Mouse (Mus musculus) brain, adult 2 months (tissue): ENCODE measurements at regions not wholly inside any gene's neighbourhood (a gene's known extent, or its start where the extent isn't known, plus 50 kb on each side); places are given as distances from the start of the nearest gene placed in this dataset.
"Not testable (repeated sequence)": the region's sequence is repeated elsewhere in the genome, so short reads cannot be mapped to it uniquely, and the experiment has no call there.

Experiments used
- DNase-seq: peaks from one replicate; pipeline ENCODE4 v3.0.0; 2011; ENCODE audit warnings: low read depth, low spot score

DNA sequence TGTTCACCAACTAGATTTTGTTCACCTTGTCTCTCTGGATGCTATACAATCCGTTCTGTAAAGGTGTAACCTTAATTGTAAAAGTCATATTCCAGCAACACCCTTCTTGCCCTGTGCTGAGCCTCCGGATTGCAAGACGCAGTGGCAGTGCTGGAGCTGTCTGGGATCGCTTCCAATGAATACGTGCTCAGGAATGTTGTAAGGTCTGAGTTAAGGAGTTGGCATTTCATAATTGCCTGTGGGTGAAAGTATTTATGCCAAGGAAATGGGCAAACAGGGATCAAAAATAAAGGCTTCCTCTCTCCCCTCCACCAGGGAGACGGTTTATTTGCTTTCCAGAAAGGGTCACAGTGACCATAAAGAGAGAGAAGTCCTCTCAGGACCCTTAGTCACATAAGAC lies 93.3 kb downstream of the Apob start:
- DNase-seq, result no peak

DNA sequence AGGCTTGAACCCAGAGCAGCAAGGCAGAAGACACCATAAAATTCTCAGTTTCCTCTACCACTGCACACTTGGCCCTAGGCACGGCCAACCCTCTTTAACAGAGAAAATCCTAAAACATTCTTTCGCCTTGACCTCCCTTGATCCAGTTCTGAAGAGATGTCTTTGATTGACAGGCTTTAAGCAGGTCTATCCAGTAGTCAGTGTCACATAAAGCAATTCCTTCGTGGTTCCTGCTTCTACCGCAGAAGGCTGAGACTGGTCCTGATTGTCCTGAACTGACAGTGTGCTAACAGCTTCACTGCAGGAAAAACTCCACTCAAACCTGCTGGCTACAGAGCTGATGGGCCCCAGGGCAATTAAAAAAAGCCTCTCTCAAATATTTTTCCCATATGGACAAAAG lies 93.8 kb downstream of the Apob start:
- DNase-seq, result no peak

DNA sequence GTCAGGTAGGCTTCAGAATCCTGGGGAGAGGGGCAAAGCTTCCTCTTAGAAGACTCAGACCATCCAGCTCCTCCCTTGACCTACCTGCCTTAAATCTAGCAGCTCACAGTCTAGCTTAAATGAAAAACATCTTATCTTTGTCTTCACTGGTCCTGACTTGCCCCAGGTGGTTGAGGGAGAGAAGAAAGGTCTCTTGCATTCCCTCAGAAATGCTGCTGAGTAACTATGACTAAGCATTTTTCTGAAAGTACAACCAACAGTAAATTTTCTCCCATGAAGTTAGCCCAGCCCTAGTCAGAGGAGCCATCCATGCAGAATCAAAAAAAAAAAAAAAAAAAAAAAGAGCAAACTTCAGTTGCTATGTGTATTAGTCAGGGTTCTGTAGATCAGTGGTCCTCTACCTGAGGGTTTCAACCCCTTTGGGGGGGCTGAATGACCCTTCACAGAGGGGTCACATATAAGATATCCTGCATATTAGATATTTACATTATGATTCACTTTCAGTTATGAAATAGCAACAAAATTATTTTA lies 98.6 kb downstream of the Apob start:
- no peak for DNase-seq

DNA sequence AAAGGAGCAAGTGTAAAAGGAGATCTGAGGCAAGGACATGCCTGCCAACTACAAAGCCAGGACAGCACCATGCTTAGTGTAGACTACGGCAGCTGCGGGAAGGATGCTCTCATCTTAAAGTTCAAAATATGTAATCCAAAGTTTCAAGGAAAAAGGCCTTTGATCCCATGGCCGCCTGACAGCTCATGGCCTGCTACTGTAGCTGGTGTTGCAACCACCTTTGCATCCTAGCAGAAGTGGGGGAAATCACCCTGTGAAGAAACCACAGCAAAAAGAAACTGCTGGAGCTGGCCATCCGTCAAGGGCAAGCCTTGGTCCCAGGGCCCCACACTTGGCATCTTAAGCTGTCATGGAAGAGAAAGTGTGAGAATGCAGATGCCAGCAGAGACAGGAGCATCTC lies 99.9 kb downstream of the Apob start:
- no peak for DNase-seq

GRCm38 (mm10) chr12:8078046-8078445 lies 100.6 kb downstream of the Apob start:
- DNase-seq, result no peak

DNA sequence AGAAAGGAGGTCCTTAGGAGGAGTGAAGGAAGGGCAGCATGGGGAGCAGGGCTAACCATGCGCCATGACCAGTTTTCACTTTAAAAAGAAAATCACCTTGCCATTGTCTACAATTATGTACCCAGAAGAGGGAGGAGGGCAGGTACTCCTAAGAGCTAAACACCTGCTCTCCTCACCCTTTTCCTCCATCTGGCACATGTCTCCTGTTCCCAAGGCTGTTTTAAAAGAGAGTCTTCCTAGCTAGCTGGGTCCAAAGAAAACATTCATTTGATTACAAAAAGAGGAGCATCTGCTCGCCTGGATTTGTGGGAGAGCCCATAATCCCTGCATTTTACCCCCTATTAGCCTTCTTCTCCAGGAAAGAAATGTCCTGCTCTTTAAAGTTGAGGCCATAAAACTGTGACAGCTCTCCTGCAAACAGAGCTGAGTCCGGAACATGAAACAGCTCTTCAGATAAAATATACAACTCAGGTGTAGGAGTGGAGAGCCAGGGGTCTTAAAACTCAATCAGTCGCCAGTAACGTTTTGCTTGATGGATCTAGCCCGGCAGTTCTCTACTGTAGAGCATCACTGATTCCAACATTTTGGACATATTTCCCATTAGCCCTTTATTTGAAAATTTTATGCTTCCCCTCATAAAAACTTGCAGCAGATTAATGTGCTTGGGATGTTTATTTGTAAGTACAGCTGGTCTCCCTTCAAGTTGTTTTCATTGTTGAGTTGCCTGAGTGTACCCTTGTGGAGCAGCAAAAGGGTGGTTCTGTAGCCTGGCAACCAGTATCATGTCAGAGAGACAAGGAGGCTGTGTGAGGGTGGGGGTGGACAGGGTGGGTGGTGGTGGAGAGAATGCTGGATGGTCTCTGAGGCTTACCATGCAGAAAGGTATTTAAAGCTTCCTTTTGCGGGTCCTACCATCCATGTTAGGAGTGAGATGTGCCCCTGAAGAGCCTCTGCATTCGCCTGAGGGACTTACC lies 105.5 kb downstream of the Apob start:
- peak; percentile 48 for DNase-seq

DNA sequence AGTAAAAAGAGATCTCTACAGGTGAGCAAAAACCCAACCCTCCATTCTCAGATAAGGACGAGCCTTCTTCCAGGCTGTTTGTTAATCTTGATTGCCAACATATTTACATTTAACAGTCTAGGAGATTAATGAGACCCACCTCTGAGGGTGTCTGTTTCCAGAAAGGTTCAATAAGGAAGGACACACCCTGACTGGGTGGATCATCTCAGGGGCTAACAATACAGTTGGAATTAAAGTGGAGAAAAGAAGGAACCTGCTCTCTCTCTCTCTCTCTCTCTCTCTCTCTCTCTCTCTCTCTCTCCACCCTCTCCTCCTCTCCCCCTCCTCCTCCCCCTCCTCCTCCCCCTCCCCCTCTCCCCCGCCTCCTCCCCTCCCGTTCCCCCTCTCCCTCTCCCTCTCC lies 110.5 kb downstream of the Apob start:
- no peak for DNase-seq

DNA sequence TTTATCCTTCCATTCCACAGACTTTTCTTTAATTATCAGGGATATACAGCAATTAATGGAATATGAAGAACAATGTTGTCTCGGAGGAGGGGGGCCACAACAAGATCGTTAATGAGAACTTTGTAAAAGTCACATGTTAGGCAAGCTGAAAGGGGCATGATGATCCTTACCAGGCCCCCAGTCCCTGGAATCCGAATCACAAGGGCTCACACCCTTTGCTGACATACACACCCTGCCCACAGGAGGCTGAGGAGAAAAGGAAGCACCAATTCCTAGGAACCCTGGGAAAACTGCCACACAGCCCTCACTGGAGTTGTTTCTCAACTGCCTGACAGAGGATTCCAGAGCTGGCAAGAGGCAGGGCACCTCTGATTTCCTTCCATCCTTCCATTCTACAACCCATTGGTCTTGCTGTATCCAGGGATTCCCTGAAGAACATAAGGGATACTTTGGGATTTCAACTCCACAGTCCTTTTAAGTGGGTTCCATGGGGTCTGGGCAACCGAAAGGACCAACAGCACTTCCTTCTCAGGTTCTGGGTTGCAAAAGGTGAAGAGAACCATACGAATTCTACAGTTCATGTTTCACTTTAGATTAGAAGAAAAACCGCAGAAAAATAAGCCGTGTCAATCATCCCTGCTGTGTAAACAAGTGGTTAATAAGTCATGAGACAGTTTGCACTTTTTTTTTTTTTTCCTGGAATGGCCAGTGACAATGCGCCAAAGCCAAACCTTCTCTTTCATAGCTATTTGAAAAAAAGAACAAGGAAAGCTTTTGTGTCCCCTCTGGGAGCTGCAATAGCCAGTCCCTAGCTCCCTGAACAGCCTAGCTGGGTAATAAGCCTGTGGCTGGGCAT lies 112.2 kb downstream of the Apob start:
- DNase-seq, result peak; percentile 74

DNA sequence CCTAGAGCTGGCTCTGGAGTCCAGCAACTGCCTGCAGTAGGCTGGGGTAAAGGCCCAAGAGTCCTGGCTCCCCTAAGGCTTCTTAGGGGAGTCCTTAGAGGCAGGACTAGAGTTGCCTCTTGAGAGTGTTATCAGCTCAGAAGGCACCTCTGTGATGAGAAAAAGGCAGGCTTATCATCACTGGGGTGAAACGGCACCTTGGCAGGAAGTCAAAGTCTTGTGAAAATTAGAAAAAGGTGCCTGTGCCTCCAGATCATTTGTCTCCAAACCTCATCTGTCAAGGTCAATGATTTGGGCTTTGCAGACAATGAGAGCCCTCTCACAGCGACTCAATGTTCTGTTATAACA lies 112.8 kb downstream of the Apob start:
- no peak for DNase-seq

- DNase-seq, result no peak
These were observed 114.5 kb upstream of the Ldah start for GRCm38 (mm10) chr12:8093437-8093836.

- no peak for DNase-seq
These were observed 112.0 kb upstream of the Ldah start for GRCm38 (mm10) chr12:8095946-8096345.

- not testable (repeated sequence) for DNase-seq
These were observed 109.5 kb upstream of the Ldah start for GRCm38 (mm10) chr12:8098395-8098794.

- no peak for DNase-seq
These were observed 108.8 kb upstream of the Ldah start for GRCm38 (mm10) chr12:8099114-8099513.

DNA sequence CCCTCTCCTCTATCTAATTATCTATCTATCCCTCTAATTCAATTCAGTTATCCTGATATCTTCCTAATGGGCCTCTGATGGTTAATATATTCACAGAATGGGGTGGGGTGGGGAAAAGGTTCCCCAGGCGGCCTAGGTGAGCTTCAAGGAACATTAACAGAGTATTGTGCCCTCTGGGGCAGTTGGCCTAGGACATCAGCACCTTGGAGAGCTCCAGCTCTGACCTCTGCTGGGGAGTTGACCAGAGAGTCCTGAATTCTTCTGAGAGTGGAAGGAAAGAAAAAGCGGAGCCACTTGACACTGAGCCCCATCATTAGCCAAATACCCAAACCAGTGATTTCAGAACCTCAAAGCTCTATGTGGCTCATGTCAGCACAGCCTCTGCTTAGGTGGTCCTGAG lies 108.1 kb upstream of the Ldah start:
- DNase-seq, result no peak

DNA sequence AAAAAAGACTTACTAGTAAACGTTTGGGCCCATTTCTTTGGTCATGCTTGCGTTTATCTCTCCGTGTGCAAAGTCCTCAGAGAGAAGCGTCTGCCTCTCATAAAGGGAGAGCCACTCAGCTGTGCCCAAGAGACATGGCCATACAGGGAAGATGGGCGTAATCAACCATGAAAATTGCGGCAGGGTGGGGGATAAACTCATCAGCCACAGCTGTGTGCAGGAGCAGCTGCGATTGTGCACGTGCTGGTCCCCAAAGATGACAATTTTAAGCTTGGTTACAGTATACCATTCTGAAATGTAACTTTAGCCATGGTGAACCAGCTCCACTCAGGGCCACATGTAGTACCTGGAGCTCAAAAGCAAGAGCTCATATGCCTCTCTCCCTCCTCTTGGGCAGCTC lies 106.1 kb upstream of the Ldah start:
- peak; percentile 19 for DNase-seq

GRCm38 (mm10) chr12:8103259-8103658 lies 104.6 kb upstream of the Ldah start:
- peak; percentile 64 for DNase-seq

DNA sequence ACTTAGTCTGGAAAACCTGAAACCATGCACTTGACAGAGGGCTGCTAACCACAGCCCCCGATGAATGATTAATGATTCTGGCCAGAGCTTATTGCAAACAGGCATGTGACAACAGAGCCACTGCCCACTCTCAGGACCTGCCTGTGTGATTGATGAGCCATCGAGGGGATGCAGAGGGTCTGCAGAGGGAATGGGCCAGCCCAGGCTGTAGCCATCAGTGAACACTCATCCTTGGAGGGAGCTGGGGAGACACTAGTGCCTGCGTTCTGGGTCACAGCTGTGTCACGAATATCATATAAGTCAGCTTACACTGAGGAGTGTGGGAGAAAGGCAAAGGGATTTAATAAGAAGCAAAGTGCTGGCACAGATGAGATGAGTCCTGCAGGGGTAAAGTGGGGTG lies 100.8 kb upstream of the Ldah start:
- no peak for DNase-seq

- no peak for DNase-seq
These were observed 98.6 kb upstream of the Ldah start for GRCm38 (mm10) chr12:8109203-8109770.

DNA sequence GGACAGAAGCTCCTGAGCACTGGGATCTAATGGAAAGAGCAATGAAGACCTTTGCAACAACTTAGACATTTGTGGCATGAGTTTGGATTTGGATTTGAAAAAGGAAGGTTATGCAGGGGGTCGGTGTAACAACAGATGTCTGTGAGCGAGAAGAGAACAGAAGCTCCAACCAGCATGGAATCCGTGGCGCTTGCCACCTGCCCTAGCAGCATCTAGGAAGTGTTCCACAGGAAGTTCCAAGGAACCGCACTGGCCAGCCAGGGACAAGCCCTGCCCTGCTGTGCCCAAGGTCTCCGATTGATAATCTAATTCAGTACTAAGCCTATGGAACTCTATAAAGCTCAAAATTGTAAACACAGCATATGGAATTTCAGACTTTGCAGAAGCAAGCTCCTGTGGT lies 98.0 kb upstream of the Ldah start:
- no peak for DNase-seq

GRCm38 (mm10) chr12:8110297-8110696 lies 97.6 kb upstream of the Ldah start:
- DNase-seq, result no peak

- no peak for DNase-seq
These were observed 96.4 kb upstream of the Ldah start for GRCm38 (mm10) chr12:8111484-8111883.

DNA sequence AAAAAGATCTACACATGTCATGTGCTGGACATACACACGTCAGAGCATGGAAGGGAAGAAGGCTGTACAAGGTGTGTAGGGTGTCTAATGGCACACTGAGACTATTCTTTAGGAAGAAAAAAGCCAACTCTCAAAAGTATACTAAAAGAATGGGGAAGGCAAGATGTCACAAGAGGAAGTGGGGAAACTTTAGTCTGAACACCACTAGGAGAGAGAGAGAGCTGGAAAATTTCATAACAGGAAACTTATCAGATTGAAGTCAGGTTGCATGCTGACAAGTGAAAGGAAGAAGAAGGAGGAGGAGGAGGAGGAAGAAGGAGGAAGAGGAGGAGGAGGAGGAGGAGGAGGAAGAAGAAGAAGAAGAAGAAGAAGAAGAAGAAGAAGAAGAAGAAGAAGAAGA lies 52.3 kb upstream of the Ldah start:
- DNase-seq, result no peak
